Mouse (Mus musculus) G1E (cell line): Measurements from ENCODE around the gene Gnat1. TPM values are rescaled to one million over a fixed set of nuclear protein-coding genes. Genes with fewer than 3 reads are reported as not detected.
A peak's percentile ranks its signal among the peaks of the same experiment; 100 is the strongest.

Experiments
- ATAC-seq: 2 replicates; pipeline ENCODE4 v1.8.0; 2016; ENCODE audit warnings: mild to moderate bottlenecking; ENCODE audit not compliant: insufficient number of reproducible peaks, poor library complexity, low FRiP score, severe bottlenecking; ENCODE audit errors: extremely low read depth
- DNase-seq: peaks from one replicate; pipeline ENCODE4 v3.0.0; 2012; ENCODE audit warnings: low spot score
- H3K27me3 ChIP-seq: 2 replicates; pipeline ENCODE4 v1.6.1; 2012; ENCODE audit warnings: mild to moderate bottlenecking, low read length, inconsistent platforms; ENCODE audit not compliant: insufficient read depth
- H3K36me3 ChIP-seq: replicated peaks from 2 replicates; pipeline ENCODE3; 2012; ENCODE audit warnings: mild to moderate bottlenecking, inconsistent platforms
- H3K4me1 ChIP-seq: 2 replicates; pipeline ENCODE4 v1.6.1; 2012; ENCODE audit warnings: low read depth, low read length, inconsistent platforms, mixed read lengths; ENCODE audit not compliant: insufficient read depth
- H3K4me3 ChIP-seq: 2 replicates; pipeline ENCODE4 v1.5.1; 2012; ENCODE audit warnings: low read depth, mild to moderate bottlenecking, inconsistent platforms, low read length, moderate library complexity, mixed read lengths
- H3K9me3 ChIP-seq: replicated peaks from 2 replicates; pipeline ENCODE4 v1.6.1; 2012; ENCODE audit warnings: inconsistent platforms
- CTCF ChIP-seq: IDR thresholded peaks from 2 replicates; pipeline ENCODE4 v1.5.1; 2012; ENCODE audit warnings: low read depth, low read length, inconsistent platforms, mixed read lengths
- GATA1 ChIP-seq: IDR thresholded peaks from 2 replicates; pipeline ENCODE4 v1.6.1; 2012; ENCODE audit warnings: borderline replicate concordance, low read length, inconsistent platforms, mixed read lengths
- GATA2 ChIP-seq: IDR thresholded peaks from 2 replicates; pipeline ENCODE4 v1.6.1; 2012; ENCODE audit warnings: low read depth, low read length, inconsistent platforms, borderline replicate concordance
- POLR2AphosphoS5 ChIP-seq: IDR thresholded peaks from 2 replicates; pipeline ENCODE4 v1.6.1; 2012; ENCODE audit warnings: low read depth, low read length, inconsistent platforms; ENCODE audit not compliant: insufficient replicate concordance
- TAL1 ChIP-seq: conservative IDR thresholded peaks from 2 replicates; pipeline ENCODE4 v1.6.1; 2012; ENCODE audit warnings: low read depth, low read length, inconsistent platforms, mixed read lengths
- polyA plus RNA-seq: library from polyadenylated mRNA; stranded (reverse); fragments of >175 nt; gene quantifications from 2 replicates; pipeline ENCODE4 v1.2.3, GENCODE M21; 2012
- total RNA-seq, 2 experiments: library from RNA; stranded (forward) in 1 of 2; stranded (reverse) in 1 of 2; fragments of 200-1000 nt in 1 of 2; fragments of >200 nt in 1 of 2; fragmentation: Nextera tagmentation in 1 of 2; gene quantifications; 2 replicates each; pipeline ENCODE4 v1.2.3; 2014 to 2017

The Gnat1 gene
- total and polyA plus RNA-seq, 3 experiments, result 0.05 TPM; not detected in 2

DNA sequence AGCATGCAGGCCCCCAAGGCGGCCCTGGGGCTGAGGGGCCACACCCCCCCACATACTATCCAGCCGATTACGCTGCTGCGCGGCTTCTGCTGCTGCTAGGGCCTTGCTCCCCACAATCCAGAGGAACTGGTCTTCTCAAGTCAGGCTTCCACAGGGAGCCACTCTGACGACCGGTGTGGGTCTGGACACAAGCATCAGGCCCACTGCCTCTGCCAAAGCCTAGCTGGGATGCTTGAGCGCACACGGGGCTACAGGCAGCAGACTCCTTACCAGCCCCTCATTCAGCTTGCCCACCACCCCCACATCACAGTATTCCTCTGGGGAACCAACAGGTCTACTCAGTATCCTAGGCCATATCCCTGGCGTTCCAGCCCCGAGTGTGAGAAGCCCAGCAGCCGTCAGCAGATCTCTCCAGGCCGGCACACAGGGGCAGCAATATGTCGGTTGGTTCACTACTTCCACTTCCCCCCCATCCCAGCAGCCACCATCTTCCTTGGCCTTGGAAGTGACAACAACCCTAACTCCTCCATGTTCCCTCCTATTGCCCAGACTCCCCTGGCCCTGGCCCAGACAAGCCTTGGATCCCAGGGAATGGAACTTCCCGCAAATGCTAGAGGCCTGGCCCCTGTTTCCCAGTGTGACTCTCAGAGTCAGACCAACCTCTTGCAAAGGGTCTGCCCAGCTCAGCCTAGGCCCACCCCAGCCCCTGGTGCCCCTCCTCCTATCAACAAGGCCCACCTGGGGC lies 45.7 kb downstream of the Gnat1 start:
- Histone ChIP-seq H3K9me3 (no peaks in the 10 kb centered on the region), H3K4me3 (peak overlapping the region; percentile 85), H3K36me3 (peaks cover 46% of the 10 kb centered on the region), H3K4me1 (peaks cover 73% of the 10 kb centered on the region), H3K27me3 (no peaks in the 10 kb centered on the region)
- ATAC-seq (no peak), DNase-seq (no peak)
- no peak for TF ChIP-seq GATA2
- 0 out of 2 replicates have a peak, but pooled peaks have one; percentile 34 for TF ChIP-seq POLR2AphosphoS5
- TF ChIP-seq TAL1, result no peak
- no peak for TF ChIP-seq GATA1
- TF ChIP-seq CTCF, result no peak

DNA sequence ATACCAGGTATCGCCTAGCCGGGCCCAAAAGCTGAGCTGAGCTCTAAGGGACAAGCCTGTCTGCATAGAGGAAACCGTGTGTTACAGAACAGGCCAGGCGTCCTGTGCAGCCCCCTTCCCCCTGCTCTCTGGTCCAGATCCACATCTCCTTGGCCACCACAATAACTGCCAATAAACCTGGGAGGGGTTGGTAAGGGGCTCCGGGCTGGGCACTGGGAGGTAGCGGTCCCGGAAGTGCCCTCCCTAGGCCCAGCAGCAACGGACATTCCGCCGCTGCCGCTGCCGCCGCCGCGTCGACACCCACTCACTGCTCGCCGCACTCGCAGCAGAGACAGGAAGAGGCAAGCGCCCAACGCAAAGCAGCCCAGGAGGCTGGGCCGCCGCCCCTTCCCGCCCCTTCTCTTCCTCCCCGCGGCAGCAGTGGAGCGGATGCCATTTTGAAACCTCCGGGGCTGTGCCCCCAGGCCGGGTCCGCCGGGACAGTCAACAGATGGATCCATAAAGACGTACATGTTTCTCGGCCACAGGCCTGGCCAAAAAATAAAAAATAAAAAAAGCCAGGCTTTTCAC lies 46.3 kb downstream of the Gnat1 start:
- Histone ChIP-seq H3K36me3 (peaks cover 52% of the 10 kb centered on the region), H3K4me1 (peaks cover 80% of the 10 kb centered on the region), H3K9me3 (no peaks in the 10 kb centered on the region), H3K27me3 (no peaks in the 10 kb centered on the region), H3K4me3 (peak overlapping the region; percentile 85)
- TF ChIP-seq GATA2, result no peak
- no peak for TF ChIP-seq TAL1
- TF ChIP-seq GATA1, result no peak
- TF ChIP-seq POLR2AphosphoS5, result no peak
- no peak for TF ChIP-seq CTCF
- ATAC-seq, result peak; percentile 29; the same call in 1 of the 2 replicates
- DNase-seq, result peak; percentile 78

DNA sequence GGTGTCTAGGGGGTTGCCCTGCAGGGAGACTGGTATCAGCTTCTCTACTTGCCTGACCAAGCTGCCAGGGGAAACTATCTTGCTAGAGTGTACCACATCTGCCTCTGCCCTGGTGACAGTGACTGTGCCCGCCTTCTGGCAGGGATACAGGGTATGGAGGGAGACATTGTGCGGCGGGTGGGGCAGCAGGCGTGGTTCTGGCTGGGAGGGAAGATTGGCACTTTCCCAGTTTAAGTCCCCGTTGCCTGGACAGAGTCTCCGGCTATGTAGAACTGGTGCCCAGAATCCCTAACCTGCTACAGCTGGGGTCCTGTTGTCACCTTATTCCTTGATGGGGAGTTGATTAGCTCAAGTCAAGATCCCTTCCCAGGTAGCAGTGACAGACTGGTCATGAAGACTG lies 47.0 kb downstream of the Gnat1 start:
- Histone ChIP-seq H3K9me3 (no peaks in the 10 kb centered on the region), H3K27me3 (no peaks in the 10 kb centered on the region), H3K36me3 (peaks cover 59% of the 10 kb centered on the region), H3K4me1 (peaks cover 87% of the 10 kb centered on the region), H3K4me3 (peak overlapping the region; percentile 85)
- ATAC-seq (no peak), DNase-seq (no peak)
- TF ChIP-seq CTCF (no peak), POLR2AphosphoS5 (no peak), GATA1 (no peak), TAL1 (no peak), GATA2 (no peak)

DNA sequence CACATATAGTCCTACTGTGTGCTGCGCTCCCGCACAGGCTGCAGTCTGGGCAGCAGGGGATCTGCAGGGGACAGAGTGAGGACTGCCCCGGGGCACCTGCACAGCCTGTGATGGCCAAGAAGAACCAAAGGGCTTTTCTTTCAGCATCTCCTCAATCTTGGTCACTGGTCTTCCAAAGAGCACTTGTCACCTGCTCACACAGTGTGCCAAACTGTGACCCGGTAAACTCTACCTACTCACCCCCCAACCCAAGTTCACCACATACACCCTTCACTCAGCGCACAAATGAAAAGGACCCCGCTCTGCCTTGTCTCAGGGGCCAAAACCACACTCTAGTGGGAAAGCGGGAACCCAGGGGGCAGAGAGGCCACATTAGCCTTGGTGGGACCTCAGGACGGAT lies 47.7 kb downstream of the Gnat1 start:
- ATAC-seq (no peak), DNase-seq (no peak)
- Histone ChIP-seq H3K27me3 (no peaks in the 10 kb centered on the region), H3K36me3 (peaks cover 65% of the 10 kb centered on the region), H3K4me3 (no peak overlapping the region; the same call in 1 of the 2 replicates), H3K9me3 (no peaks in the 10 kb centered on the region), H3K4me1 (peaks cover 88% of the 10 kb centered on the region)
- TF ChIP-seq GATA1 (no peak), CTCF (no peak), POLR2AphosphoS5 (no peak)

DNA sequence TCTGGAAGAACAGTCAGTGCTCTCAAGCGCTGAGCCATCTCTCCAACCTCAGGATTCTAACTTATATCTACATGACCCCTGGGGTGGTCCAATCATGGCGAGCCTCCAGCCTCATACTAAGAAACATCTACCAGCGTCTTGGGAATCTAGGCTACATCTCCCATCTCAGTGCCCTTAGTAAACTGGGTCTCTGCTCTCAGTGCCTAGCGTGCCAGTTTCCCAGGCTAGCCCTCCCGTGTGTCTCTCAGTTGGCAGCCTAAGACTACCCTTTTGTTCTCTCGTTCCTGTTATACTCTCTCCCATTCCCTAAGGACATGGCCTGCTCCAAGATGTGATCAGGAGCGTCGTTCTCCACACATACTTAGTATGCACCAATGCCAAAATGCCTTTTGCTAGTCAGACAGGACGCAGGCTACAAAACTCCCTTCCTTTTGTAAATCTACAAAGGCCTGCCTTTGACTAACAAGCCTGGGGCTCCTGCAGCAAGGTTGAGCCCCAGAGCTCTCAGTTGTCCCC lies 48.1 kb downstream of the Gnat1 start:
- H3K4me1 ChIP-seq, result peaks cover 90% of the 10 kb centered on the region
- H3K36me3 ChIP-seq, result peaks cover 70% of the 10 kb centered on the region

DNA sequence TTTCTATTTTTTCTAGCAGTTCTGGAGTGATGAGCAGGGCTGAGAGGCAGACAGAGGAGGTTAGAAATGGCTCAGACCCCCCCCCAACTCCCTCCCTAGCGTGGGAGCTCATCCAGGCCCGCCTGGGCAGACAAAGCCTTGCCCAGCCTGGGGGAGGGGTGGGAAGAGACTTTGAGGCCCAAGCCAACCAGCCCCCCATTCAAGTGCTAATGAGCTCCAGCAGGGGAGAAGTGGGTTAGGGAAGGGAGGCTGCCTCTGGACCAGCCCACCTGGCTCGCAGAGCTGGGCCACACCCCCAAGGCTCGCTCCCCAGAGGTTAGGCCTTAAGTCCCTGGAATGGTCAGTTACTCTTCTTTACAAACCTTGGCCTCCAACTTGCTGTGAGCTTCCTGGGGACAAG lies 48.9 kb downstream of the Gnat1 start:
- TF ChIP-seq GATA1 (no peak), TAL1 (no peak), GATA2 (no peak), CTCF (no peak), POLR2AphosphoS5 (no peak)
- H3K4me1 ChIP-seq, result peaks cover 90% of the 10 kb centered on the region
- H3K27me3 ChIP-seq, result no peaks in the 10 kb centered on the region
- H3K36me3 ChIP-seq, result peaks cover 78% of the 10 kb centered on the region
- H3K4me3 ChIP-seq, result peak overlapping the region; percentile 47; the same call in 1 of the 2 replicates
- ATAC-seq (no peak), DNase-seq (no peak)
- no peaks in the 10 kb centered on the region for H3K9me3 ChIP-seq

More for the DNA sequence above, 48.1 kb downstream of the Gnat1 start:
- no peak for DNase-seq
- no peak for TF ChIP-seq GATA2
- no peak for TF ChIP-seq POLR2AphosphoS5
- no peak for TF ChIP-seq GATA1
- TF ChIP-seq CTCF, result no peak
- no peak for TF ChIP-seq TAL1
- no peak overlapping the region for H3K4me3 ChIP-seq
- H3K27me3 ChIP-seq, result no peaks in the 10 kb centered on the region
- ATAC-seq, result no peak
- no peaks in the 10 kb centered on the region for H3K9me3 ChIP-seq
